Mouse (Mus musculus): ENCODE measurements around the gene Fmc1. TPM values are rescaled to one million over a fixed set of nuclear protein-coding genes. Genes with fewer than 3 reads are reported as not detected.
"Not testable (repeated sequence)": the region's sequence is repeated elsewhere in the genome, so short reads cannot be mapped to it uniquely, and the experiment has no call there.

Fmc1 gene
- total RNA-seq, 2 experiments from 2014 or later = 53.2 to 58.7 TPM

DNA sequence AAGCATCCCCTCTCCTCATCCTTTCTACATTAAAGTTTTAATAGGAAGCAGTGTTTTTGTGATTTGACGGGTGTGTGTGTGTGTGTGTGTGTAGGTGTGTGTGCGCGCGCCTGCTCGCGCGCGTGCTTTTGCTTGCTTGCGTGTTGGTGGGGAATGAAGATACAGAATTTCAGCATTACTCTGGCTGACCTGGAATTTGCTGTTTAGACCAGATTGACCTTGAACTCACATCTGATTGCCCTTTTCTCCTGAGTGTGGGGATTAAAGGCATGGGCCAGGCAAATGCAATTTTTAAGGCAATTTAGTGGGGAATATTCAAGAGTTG is 2.0 kb downstream of the Fmc1 start:
- no peak for TF ChIP-seq CTCF (IDR thresholded peaks at IDR 0.05)
- intact Hi-C loops (cut with DNase I) = loop anchor here (5.0 kb wide), 1 partner anchor 162 kb away; no protein-coding TSS in a partner anchor
- Histone ChIP-seq H3K27ac (peak overlapping the region; percentile 100), H3K4me3 (peak overlapping the region; percentile 91)
- no peak for DNase-seq (ENCODE audit: extremely low spot score in 1 of 2, low spot score in 2 of 2)

DNA sequence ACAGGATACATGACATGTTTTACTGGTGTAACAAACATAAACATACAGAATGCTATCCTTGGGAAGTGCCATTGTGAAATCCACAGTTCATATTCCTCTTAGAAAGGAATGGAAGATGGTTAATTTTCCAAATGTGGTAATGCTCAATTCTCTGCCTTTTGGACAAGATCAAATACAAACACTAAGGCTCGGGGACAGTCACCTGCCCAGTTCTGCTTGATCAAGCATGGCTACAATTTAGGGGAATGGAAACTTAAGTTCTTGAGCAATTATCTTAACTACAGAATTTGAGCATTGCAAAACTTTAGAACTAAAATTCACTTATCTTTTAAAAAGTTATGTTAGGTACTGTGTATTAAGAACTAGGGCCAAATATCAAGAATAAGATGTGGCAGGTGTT is 2.5 kb downstream of the Fmc1 start:
- intact Hi-C loops (cut with DNase I) = loop anchor here (5.0 kb wide), 1 partner anchor 162 kb away; no protein-coding TSS in a partner anchor
- H3K4me3 ChIP-seq = peak overlapping the region; percentile 91

DNA sequence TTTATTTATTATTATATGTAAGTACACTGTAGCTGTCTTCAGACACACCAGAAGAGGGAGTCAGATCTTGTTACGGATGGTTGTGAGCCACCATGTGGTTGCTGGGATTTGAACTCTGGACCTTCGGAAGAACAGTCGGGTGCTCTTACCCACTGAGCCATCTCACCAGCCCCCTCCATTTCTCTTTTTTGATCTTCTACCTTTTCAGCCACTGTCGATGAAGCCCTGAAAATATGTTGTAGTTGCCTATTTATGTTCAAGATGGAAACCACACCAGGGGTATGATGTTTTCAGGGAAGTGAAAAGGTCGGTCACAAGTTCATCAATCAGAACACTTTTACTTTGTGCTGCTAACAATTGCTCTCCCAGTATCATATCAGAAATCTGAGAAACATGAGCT is 10.8 kb downstream of the Fmc1 start:
- DNase-seq (ENCODE audit: extremely low spot score in 1 of 2, low spot score in 2 of 2); intact Hi-C loops (cut with DNase I): not testable (repeated sequence)

More for the DNA sequence above, 2.5 kb downstream of the Fmc1 start:
- no peak for DNase-seq (ENCODE audit: extremely low spot score in 1 of 2, low spot score in 2 of 2)
- TF ChIP-seq CTCF (IDR thresholded peaks at IDR 0.05) = no peak
- peak overlapping the region; percentile 100; the same call in 1 of the 2 replicates for H3K27ac ChIP-seq

DNA sequence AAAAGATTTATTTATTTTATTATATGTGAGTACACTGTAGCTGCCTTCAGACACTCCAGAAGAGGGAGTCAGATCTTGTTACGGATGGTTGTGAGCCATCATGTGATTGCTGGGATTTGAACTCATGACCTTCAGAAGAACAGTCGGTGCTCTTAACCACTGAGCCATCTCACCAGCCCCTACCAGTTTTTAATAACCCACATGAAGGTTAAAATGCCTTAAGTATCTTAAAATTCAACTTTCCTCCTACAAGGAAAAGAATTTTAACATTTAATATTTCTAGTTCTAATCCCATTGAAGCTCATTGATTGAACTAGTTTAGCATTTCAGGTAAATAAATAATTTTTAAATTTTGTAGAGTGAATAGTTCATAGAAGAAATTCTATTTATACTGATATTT is 13.7 kb downstream of the Fmc1 start:
- DNase-seq (ENCODE audit: extremely low spot score in 1 of 2, low spot score in 2 of 2); H3K27ac ChIP-seq; H3K4me3 ChIP-seq; intact Hi-C loops (cut with DNase I): not testable (repeated sequence)

More for the DNA sequence above, 10.8 kb downstream of the Fmc1 start:
- H3K4me3 ChIP-seq, H3K27ac ChIP-seq: not testable (repeated sequence)

DNA sequence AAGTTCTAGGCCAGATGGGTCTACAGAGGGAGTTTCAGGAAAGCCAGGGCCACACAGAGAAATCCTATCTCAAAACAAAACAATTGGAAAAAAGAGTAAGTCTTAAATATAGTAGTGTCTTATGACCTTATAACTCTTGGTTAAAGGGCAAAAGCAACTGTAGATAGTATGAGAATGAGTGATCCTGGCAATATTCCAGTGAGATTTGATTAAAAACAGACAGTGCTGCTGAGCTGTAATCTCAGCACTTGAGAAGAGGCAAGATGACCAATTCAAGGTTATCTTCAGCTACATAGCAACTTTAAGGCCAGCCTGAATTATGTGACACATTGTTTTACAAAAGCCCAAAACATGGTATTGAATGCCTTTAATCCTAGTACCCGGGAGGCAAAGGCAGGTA is 14.4 kb downstream of the Fmc1 start:
- intact Hi-C loops (cut with DNase I) = no loop called here
- Histone ChIP-seq H3K4me3 (no peak overlapping the region), H3K27ac (no peak overlapping the region)
- no peak for TF ChIP-seq CTCF (IDR thresholded peaks at IDR 0.05)
- DNase-seq (ENCODE audit: extremely low spot score in 1 of 2, low spot score in 2 of 2) = no peak

DNA sequence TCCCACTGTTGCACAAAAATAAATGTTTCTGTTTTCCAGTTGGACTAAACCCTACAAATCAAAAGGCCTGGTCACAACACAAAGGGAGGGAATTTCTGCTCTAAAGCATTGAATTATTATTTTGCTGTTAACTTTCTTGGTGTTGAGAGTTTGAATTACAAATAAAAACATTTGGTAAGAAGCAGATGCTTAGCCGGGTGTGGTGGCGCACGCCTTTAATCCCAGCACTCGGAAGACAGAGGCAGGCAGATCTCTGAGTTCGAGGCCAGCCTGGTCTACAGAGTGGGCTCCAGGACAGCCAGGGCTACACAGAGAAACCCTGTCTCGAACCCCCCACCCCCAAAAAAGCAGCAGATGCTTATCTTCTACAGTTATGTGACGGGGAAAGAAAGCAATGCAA is 15.3 kb downstream of the Fmc1 start:
- intact Hi-C loops (cut with DNase I); H3K4me3 ChIP-seq; DNase-seq (ENCODE audit: extremely low spot score in 1 of 2, low spot score in 2 of 2); H3K27ac ChIP-seq: not testable (repeated sequence)

DNA sequence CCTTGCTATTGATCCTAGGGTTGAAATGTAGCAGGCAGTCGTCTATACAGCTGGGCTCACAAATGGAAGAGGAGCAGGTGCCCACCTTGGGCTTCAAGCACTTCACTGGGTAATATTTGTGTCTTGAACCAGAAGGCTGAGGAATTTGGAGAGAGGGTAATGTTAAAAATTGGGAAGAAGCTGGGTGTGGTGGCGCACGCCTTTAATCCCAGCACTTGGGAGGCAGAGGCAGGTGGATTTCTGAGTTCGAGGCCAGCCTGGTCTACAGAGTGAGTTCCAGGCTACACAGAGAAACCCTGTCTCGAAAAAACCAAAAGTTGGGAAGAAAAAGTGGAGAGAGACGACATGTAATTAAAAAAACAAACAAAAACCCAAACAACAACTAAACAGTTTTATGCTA is 16.5 kb downstream of the Fmc1 start:
- intact Hi-C loops (cut with DNase I); DNase-seq (ENCODE audit: extremely low spot score in 1 of 2, low spot score in 2 of 2): not testable (repeated sequence)
- Histone ChIP-seq H3K4me3 (peak overlapping the region; percentile 94), H3K27ac (peak overlapping the region; percentile 99)

DNA sequence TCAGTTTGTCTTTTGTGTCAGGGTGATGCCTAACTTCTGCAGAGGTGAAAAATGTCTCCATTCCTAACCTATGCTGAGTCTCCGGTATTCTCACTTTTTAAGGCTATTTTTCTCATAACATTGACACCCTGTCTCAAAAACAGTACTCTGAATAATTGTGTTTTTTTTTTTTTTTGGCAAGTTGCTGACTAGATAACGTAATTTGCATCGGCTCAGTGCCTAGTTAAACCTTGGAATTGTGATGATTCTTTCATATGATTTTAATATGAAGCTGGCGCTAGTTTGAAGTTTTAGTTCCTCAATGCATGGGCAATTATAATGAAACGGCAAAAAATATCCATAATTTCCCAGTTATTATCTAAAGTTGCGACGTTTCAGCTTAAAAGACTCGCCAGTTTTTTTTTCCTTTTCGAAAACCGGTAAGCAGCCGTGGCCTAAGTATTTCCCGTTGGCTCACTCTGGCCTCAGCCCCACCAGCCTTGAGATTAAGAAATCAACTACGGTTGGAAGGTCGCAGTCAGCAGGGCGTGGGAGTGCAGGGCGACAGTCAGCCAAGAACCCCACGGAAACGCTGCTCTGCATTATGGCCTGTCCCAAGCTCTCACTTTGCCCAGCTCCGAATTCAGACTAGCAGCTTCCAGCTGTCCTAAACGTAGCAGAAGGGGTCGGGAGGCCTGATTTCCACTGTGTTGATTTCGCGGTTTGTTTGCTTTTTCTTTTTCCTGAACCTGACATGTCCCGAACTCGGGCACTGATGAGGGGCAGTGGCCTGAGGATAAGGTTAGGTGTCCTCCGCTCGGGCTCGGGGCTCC is 17.2 kb downstream of the Fmc1 start:
- no peak; the same call in 1 of the 2 replicates for TF ChIP-seq CTCF (IDR thresholded peaks at IDR 0.05)
- Histone ChIP-seq H3K27ac (peak overlapping the region; percentile 99), H3K4me3 (peak overlapping the region; percentile 94)
- intact Hi-C loops (cut with DNase I) = loop anchor here (1.0 kb wide), 1 partner anchor 16 kb away; no protein-coding TSS in a partner anchor
- peak in 1 of 2 experiments; percentile 54 for DNase-seq (ENCODE audit: extremely low spot score in 1 of 2, low spot score in 2 of 2)

DNA sequence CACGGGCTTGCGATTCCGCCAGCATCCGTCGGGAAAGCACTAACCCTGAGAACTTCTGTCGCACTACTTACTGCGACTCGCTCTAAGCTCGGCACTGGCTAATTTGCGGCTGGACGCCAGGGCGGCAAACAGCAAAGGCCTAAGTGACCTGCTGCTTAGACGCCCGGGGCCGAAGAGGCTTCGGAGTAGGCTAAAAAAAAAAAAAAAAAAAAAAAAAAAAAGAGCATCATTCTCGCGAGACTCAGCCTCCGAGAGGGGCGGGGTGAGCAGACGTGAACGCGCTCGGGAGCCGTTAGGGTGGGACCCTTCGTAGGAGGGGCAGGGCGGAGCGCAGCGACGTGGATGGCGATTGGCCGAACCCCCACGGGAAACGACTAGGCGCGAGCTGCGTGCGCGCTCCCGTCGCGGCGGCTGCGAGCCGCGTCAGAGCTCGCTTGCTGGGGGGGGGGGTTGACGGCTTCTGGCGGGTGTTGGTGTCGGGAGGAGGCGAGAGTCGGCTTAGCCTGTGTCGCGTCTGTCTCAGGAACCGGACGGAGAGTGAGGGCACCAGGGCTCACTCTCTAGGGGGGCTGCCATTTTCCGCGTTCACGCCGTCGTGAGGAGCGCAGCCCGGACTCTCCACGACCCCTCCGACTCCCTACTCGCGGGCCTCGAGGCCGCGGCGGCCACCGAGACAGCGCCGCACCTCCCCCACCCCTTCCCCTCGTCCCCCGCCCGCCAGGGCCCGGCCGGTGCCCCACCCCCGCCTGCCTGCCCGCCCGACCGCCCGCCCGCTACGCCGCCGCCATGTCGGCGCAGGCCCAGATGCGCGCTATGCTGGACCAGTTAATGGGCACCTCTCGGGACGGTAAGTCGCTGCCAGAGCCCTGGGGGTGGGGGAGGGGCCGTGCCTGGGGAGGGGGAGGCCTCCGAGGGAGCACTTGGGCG is 18.0 kb downstream of the Fmc1 start, which contains the start of gene Luc7l2:
Gene Luc7l2 (plus strand): TSS at position 273 of the 927 bp plus-strand sequence.
- no peak for TF ChIP-seq CTCF (IDR thresholded peaks at IDR 0.05)
- peak within 1 kb of the TSS; percentile 94 for H3K4me3 ChIP-seq
- peak within 1 kb of the TSS; percentile 99 for H3K27ac ChIP-seq
- peak; percentile 92 to 96 for DNase-seq (ENCODE audit: extremely low spot score in 1 of 2, low spot score in 2 of 2)
- intact Hi-C loops (cut with DNase I) = loop anchor here (1.0 kb wide), 1 partner anchor 17 kb away; no protein-coding TSS in a partner anchor

DNA sequence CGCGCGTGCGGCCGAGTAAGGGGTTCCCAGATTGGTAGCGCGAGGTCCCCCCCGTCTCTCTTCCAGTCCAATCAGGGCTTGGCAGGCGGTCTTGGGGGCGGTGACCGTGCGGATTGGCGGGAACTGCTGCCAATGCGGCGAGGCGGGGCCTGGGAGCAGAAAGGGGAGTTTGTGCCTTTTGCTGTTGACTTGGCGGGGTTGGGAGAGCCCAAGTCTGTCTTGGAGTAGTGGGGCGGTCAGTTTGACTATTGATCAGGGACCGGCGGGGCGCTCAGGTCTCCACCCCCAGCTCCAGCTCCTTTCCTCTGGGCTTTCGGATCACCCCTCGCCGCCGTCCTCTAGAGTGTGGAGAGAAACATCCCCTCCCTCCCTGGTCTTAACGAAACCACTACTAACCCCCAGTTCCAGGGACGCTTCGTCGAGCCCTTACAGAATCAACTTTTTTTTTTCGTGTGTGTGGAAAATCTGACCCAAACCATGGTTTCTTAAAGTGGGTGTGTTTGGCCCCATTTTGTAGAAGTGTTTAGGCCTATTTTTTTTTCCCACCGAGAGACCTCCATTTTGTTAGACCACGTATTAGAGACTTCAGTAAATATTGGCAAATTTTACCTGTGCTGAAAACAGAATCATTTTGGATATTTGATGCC is 18.8 kb downstream of the Fmc1 start:
- intact Hi-C loops (cut with DNase I) = loop anchor here (1.0 kb wide), 1 partner anchor 18 kb away; no protein-coding TSS in a partner anchor
- peak; percentile 96 to 97 for DNase-seq (ENCODE audit: extremely low spot score in 1 of 2, low spot score in 2 of 2)
- no peak for TF ChIP-seq CTCF (IDR thresholded peaks at IDR 0.05)
- Histone ChIP-seq H3K27ac (peak overlapping the region; percentile 99), H3K4me3 (peak overlapping the region; percentile 94)

DNA sequence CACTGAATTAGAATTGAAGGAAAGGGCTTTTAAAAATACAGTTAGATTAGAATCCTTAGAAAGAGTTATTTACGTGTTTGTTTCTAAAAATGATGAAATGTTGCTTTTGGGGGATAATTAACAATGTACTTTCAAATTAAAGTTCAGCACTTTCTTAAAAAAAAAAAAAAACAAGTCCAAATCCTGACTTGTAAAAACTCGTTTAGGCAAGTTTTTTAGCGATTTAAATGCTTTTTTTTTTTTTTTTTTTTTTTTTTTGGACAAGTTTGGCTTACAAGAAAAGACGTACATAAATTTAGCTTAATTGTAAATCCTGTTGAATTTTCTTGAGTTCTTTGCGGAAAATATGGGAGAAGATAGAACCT is 19.3 kb downstream of the Fmc1 start:
- no peak for TF ChIP-seq CTCF (IDR thresholded peaks at IDR 0.05)
- intact Hi-C loops (cut with DNase I) = no loop called here

More for the DNA sequence above, 19.3 kb downstream of the Fmc1 start:
- DNase-seq (ENCODE audit: extremely low spot score in 1 of 2, low spot score in 2 of 2) = no peak
- Histone ChIP-seq H3K27ac (no peak overlapping the region; the same call in 1 of the 2 replicates), H3K4me3 (peak overlapping the region; percentile 94)
